Mouse (Mus musculus) intestine, embryonic 14.5 days (tissue): ENCODE measurements around the gene Rabgef1. TPM values are rescaled to one million over a fixed set of nuclear protein-coding genes. Genes with fewer than 3 reads are reported as not detected.

ENCODE experiments used
- ATAC-seq: fragments of 200-750 bp; cut with Nextera tagmentation; replicated peaks from 2 replicates; pipeline ENCODE4 v1.8.0; 2017; ENCODE audit warnings: low read depth, moderate number of reproducible peaks, moderate TSS enrichment, moderate library complexity; ENCODE audit not compliant: low FRiP score, low TSS enrichment
- DNase-seq: peaks from one replicate; pipeline ENCODE4 v3.0.0-alpha.2; 2018; ENCODE audit warnings: low spot score
- H3K27ac ChIP-seq: fragments of 300-500 bp; sonication (generic); 2 replicates; pipeline ENCODE4 v1.5.1; 2014; ENCODE audit warnings: low read depth, mild to moderate bottlenecking, control low read depth
- H3K27me3 ChIP-seq: fragments of 300-500 bp; sonication (generic); replicated peaks from 2 replicates; pipeline ENCODE4 v1.6.1; 2014; ENCODE audit warnings: low read length, control low read depth; ENCODE audit not compliant: control insufficient read depth, insufficient read depth
- H3K36me3 ChIP-seq: fragments of 300-500 bp; sonication (generic); 2 replicates; pipeline ENCODE4 v1.6.1; 2014; ENCODE audit warnings: low read length, control low read depth; ENCODE audit not compliant: control insufficient read depth, insufficient read depth
- H3K4me1 ChIP-seq: fragments of 300-500 bp; sonication (generic); replicated peaks from 2 replicates; pipeline ENCODE4 v1.6.1; 2014; ENCODE audit warnings: low read length, control low read depth, mixed read lengths; ENCODE audit not compliant: control insufficient read depth, insufficient read depth
- H3K4me2 ChIP-seq: fragments of 300-500 bp; sonication (generic); 2 replicates; pipeline ENCODE4 v1.6.1; 2014; ENCODE audit warnings: low read length
- H3K4me3 ChIP-seq: fragments of 300-500 bp; sonication (generic); 2 replicates; pipeline ENCODE4 v1.5.1; 2014; ENCODE audit warnings: low read depth, low read length, control low read depth, mixed read lengths
- H3K9ac ChIP-seq: fragments of 300-500 bp; sonication (generic); 2 replicates; pipeline ENCODE4 v1.6.1; 2014; ENCODE audit warnings: mild to moderate bottlenecking, low read length
- H3K9me3 ChIP-seq: fragments of 300-500 bp; sonication (generic); 2 replicates; pipeline ENCODE4 v1.6.1; 2016; ENCODE audit warnings: low read length, control low read depth; ENCODE audit not compliant: control insufficient read depth
- WGBS: fragments of 180-500 bp; shearing (Covaris S2); extraction: QIAGEN DNeasy Blood & Tissue Kit; methylation state at CpG from one replicate; pipeline ENCODE4 v1.1.7; 2014; 5-methylcytosine and 5-hydroxymethylcytosine counted together
- polyA plus RNA-seq: library from polyadenylated mRNA; unstranded; fragments of >200 nt; fragmentation: Nextera tagmentation; extraction: Ambion mirVana; gene quantifications from 2 replicates; pipeline ENCODE4 v1.2.1, GENCODE M21; 2014

Rabgef1 gene
- polyA plus RNA-seq, 1 experiment from 2014 or later = 22.3 TPM

GRCm38 (mm10) chr5:130212956-130213355 lies 41.4 kb downstream of the Rabgef1 start:
- Histone ChIP-seq H3K27ac (no peak overlapping the region), H3K4me2 (no peak overlapping the region), H3K9me3 (no peaks in the 10 kb centered on the region), H3K4me1 (no peaks in the 10 kb centered on the region), H3K9ac (no peak overlapping the region), H3K27me3 (no peaks in the 10 kb centered on the region), H3K4me3 (no peak overlapping the region), H3K36me3 (peaks cover 66% of the 10 kb centered on the region)
- DNase-seq (no peak), ATAC-seq (no peak)
- 90% methylated on average over 11 of the region's 11 CpGs for WGBS

GRCm38 (mm10) chr5:130216781-130217180 lies 45.2 kb downstream of the Rabgef1 start, which contains the start of gene Tmem248:
Gene Tmem248 (plus strand): TSS chr5:130217081.
- WGBS = 83% methylated on average over 7 of the region's 7 CpGs
- Histone ChIP-seq H3K4me2 (no peak within 1 kb of the TSS), H3K4me1 (0 out of 2 replicates have a peak, but pooled peaks cover 4% of the 10 kb centered on the region), H3K27ac (no peak within 1 kb of the TSS), H3K9me3 (no peaks in the 10 kb centered on the region), H3K4me3 (no peak within 1 kb of the TSS), H3K27me3 (no peaks in the 10 kb centered on the region), H3K36me3 (peaks cover 31% of the 10 kb centered on the region), H3K9ac (no peak within 1 kb of the TSS)
- ATAC-seq (no peak), DNase-seq (no peak)

DNA sequence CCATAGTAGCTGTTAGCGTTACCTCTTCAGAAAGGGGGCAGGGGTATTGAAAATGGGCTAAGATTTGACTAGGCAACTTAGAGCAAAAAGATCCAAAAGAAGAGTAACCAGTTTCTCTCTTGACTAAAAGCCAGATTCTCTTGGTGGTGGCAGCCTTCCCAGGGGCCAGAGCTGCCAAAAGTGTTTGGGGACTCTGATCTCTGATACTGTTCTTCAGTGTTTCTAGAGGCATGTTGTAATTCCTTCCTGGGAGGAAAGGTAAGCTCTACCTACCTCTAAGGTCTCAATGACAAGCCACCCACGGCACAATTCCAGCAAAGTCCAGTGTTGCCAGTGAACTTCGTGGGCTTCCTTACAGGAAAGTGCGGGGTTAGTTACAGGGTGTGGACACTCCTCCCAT lies 45.8 kb downstream of the Rabgef1 start:
- H3K27me3 ChIP-seq = no peaks in the 10 kb centered on the region
- H3K4me1 ChIP-seq = 0 out of 2 replicates have a peak, but pooled peaks cover 4% of the 10 kb centered on the region
- H3K4me3 ChIP-seq = no peak overlapping the region
- 87% methylated on average over 4 of the region's 4 CpGs for WGBS
- ATAC-seq (no peak), DNase-seq (no peak)
- no peaks in the 10 kb centered on the region for H3K9me3 ChIP-seq
- no peak overlapping the region for H3K4me2 ChIP-seq
- no peak overlapping the region for H3K27ac ChIP-seq
- H3K36me3 ChIP-seq = peaks cover 26% of the 10 kb centered on the region
- H3K9ac ChIP-seq = no peak overlapping the region

GRCm38 (mm10) chr5:130218336-130218735 lies 46.7 kb downstream of the Rabgef1 start:
- DNase-seq (no peak), ATAC-seq (no peak)
- no peaks in the 10 kb centered on the region for H3K27me3 ChIP-seq
- no peaks in the 10 kb centered on the region for H3K9me3 ChIP-seq
- 90% methylated on average over 5 of the region's 5 CpGs for WGBS
- no peak overlapping the region for H3K4me2 ChIP-seq
- no peak overlapping the region for H3K27ac ChIP-seq
- H3K4me1 ChIP-seq = peaks cover 7% of the 10 kb centered on the region
- no peak overlapping the region for H3K9ac ChIP-seq
- H3K36me3 ChIP-seq = peaks cover 17% of the 10 kb centered on the region
- no peak overlapping the region for H3K4me3 ChIP-seq

GRCm38 (mm10) chr5:130221316-130221715 lies 49.7 kb downstream of the Rabgef1 start:
- Histone ChIP-seq H3K4me3 (peak overlapping the region; percentile 99), H3K27me3 (no peaks in the 10 kb centered on the region), H3K9ac (peak overlapping the region; percentile 96), H3K9me3 (no peaks in the 10 kb centered on the region), H3K4me2 (peak overlapping the region; percentile 78), H3K36me3 (peaks cover 2% of the 10 kb centered on the region; the same call in 1 of the 2 replicates), H3K4me1 (peaks cover 16% of the 10 kb centered on the region), H3K27ac (peak overlapping the region; percentile 80; the same call in 1 of the 2 replicates)
- WGBS = 44% methylated on average over 2 of the region's 2 CpGs
- DNase-seq (no peak), ATAC-seq (no peak)

- Histone ChIP-seq H3K36me3 (peaks cover 2% of the 10 kb centered on the region; the same call in 1 of the 2 replicates), H3K4me3 (peak overlapping the region; percentile 99), H3K27me3 (no peaks in the 10 kb centered on the region), H3K4me2 (peak overlapping the region; percentile 78), H3K9me3 (no peaks in the 10 kb centered on the region), H3K9ac (peak overlapping the region; percentile 96), H3K27ac (peak overlapping the region; percentile 80), H3K4me1 (peaks cover 16% of the 10 kb centered on the region)
- 0% methylated on average over 10 of the region's 10 CpGs for WGBS
- DNase-seq = no peak
- no peak; the same call in 1 of the 2 replicates for ATAC-seq
Measured at GRCm38 (mm10) chr5:130221760-130222145, 50.2 kb downstream of the Rabgef1 start.

GRCm38 (mm10) chr5:130222146-130223004 lies 50.8 kb downstream of the Rabgef1 start:
- peak; percentile 86 for ATAC-seq
- Histone ChIP-seq H3K27me3 (no peaks in the 10 kb centered on the region), H3K9ac (peak overlapping the region; percentile 96), H3K36me3 (peaks cover 2% of the 10 kb centered on the region; the same call in 1 of the 2 replicates), H3K9me3 (no peaks in the 10 kb centered on the region), H3K27ac (peak overlapping the region; percentile 80), H3K4me2 (peak overlapping the region; percentile 78), H3K4me3 (peak overlapping the region; percentile 99), H3K4me1 (peaks cover 16% of the 10 kb centered on the region)
- WGBS = under 1% methylated on average over 88 of the region's 88 CpGs
- peak; percentile 98 for DNase-seq

GRCm38 (mm10) chr5:130226790-130227189 lies 55.2 kb downstream of the Rabgef1 start:
- peaks cover 12% of the 10 kb centered on the region for H3K4me1 ChIP-seq
- H3K36me3 ChIP-seq = peaks cover 22% of the 10 kb centered on the region
- no peak overlapping the region for H3K4me3 ChIP-seq
- DNase-seq (no peak), ATAC-seq (no peak)
- no peaks in the 10 kb centered on the region for H3K9me3 ChIP-seq
- H3K9ac ChIP-seq = no peak overlapping the region
- H3K4me2 ChIP-seq = no peak overlapping the region
- WGBS = 85% methylated on average over 3 of the region's 3 CpGs
- H3K27ac ChIP-seq = no peak overlapping the region
- no peaks in the 10 kb centered on the region for H3K27me3 ChIP-seq
